Mouse (Mus musculus): ENCODE measurements around the gene Apoc1. TPM values are rescaled to one million over a fixed set of nuclear protein-coding genes. Genes with fewer than 3 reads are reported as not detected.

Gene Apoc1
- polyA plus RNA-seq, 1 experiment from 2014 or later = 8.8 TPM

DNA sequence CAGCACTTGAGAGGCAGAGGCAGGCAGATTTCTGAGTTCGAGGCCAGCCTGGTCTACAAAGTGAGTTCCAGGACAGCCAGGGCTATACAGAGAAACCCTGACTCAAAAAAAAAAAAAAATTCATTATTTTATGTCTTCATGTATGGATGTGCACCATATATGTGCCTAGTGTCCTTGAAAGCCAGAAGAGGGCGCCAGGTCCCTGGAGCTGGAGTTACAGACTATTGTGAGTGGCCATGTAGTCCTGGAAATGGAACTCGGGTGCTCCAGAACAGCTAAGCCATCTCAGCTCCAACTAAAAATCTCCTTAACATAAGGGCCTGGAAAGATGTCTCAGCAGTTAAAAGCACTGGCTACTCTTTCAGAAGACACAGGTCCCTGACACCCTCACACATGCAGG, 25.7 kb downstream of the Apoc1 start:
- H3K4me2 ChIP-seq = no peak overlapping the region
- no peaks in the 10 kb centered on the region for H3K27me3 ChIP-seq (replicated peaks)
- 57% methylated on average over 3 of the region's 3 CpGs for WGBS
- ATAC-seq (ENCODE audit: extremely low read depth, insufficient number of reproducible peaks, low FRiP score, low TSS enrichment) = no peak
- H3K27ac ChIP-seq (replicated peaks) = no peak overlapping the region
- H3K9me3 ChIP-seq = no peaks in the 10 kb centered on the region
- H3K9ac ChIP-seq = no peak overlapping the region
- H3K36me3 ChIP-seq = peaks cover 10% of the 10 kb centered on the region
- no peak overlapping the region for H3K4me3 ChIP-seq
- peaks cover 40% of the 10 kb centered on the region for H3K4me1 ChIP-seq

DNA sequence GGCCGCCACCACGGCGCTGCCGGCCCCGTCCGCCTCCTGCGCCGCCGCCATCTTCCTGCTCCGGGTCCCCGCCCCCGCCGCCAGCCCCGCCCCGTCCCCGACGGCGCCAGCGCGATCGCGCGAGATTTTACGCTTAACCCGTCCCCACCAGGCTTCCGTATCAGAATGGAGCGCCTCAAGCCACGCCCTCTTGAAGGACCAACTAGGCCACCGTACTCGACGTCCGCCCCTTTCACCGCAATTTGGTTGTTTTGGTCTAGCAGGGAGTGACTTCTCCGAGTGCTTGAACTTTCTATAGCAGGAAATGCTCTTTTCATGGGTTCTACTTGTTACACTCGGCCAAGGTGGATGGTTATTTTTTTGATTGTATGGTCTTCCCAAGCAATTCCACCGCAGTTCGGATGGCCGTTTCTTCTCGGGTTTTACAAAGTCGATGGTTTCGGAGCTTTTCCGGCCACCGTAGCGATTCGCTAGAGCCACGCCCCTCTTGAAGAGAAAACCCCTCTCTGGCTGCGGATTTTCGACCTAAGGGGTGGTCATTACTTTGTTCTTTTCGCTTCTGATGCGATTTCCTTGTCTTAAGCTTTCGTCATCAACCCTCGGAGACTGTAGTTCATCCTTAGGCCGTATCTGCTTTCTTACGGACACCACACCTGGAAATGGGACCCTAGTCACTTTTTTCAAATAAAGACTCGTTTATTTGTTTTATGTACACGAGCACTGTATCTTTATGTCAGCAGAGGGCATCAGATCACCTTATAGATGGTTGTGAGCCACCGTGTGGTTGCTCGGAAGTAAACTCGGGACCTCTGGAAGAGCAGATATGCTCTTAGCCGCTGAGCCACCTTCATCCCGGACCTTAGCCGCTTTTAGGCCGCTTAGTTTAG, 27.3 kb downstream of the Apoc1 start, which contains the start of gene Clptm1:
Gene Clptm1 (minus strand): TSS at position 79 of the 887 bp plus-strand sequence.
- H3K9ac ChIP-seq = peak within 1 kb of the TSS; percentile 99
- H3K27me3 ChIP-seq (replicated peaks) = no peaks in the 10 kb centered on the region
- H3K27ac ChIP-seq (replicated peaks) = peak within 1 kb of the TSS; percentile 94
- peak; percentile 84 for ATAC-seq (ENCODE audit: extremely low read depth, insufficient number of reproducible peaks, low FRiP score, low TSS enrichment)
- H3K9me3 ChIP-seq = no peaks in the 10 kb centered on the region
- H3K36me3 ChIP-seq = peaks cover 22% of the 10 kb centered on the region
- peak within 1 kb of the TSS; percentile 100 for H3K4me3 ChIP-seq
- WGBS = under 1% methylated on average over 62 of the region's 63 CpGs
- H3K4me1 ChIP-seq = peaks cover 40% of the 10 kb centered on the region
- H3K4me2 ChIP-seq = peak within 1 kb of the TSS; percentile 85

DNA sequence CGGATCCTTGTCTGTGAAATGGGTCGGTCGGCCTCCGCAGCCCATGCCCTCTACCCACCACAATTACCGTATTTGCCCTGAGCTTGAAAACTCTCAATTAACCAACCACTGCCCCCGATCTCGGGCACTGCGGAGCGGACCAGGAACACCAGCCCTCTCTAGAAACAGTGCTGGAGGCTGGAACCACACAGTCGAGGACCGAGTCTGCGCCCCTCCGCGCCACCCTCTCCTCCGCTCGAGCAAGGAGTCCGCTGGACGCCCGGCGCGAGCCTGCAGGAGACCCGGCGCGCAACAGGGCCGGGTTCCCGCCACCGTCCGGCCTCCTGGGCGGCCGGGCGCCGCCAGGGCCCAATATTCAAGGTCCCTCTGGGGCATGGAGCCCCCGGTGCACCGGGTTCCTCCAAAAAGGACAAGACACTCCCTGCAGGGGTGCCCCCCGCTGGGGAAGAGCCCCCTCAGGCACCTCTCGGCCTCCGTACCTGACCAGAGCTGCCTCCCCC, 28.0 kb downstream of the Apoc1 start:
- under 1% methylated on average over 37 of the region's 37 CpGs for WGBS
- Histone ChIP-seq H3K4me2 (peak overlapping the region; percentile 85), H3K9ac (peak overlapping the region; percentile 99), H3K27ac (replicated peaks) (peak overlapping the region; percentile 94), H3K9me3 (no peaks in the 10 kb centered on the region), H3K36me3 (peaks cover 28% of the 10 kb centered on the region), H3K4me3 (peak overlapping the region; percentile 100), H3K27me3 (replicated peaks) (no peaks in the 10 kb centered on the region), H3K4me1 (peaks cover 39% of the 10 kb centered on the region)
- peak; percentile 47 for ATAC-seq (ENCODE audit: extremely low read depth, insufficient number of reproducible peaks, low FRiP score, low TSS enrichment)

DNA sequence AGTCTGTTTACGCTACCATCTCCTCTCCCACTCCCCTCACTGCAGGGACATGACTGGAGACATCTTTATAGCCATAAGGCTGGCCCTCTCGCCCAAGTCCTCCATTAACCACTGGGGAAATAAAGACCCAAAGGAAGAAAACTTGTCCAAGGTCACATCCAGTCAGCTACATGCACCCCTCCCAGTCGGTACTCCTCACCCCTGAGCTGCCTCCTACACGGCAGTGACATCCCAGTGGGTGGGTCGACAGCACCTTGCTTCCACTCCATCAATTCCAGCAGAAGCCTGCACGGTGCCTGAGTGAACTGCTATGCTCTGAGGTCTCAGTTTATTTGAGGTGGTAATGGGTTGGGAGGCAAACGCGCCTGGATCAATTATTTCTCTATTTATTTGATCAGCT, 28.5 kb downstream of the Apoc1 start:
- no peaks in the 10 kb centered on the region for H3K27me3 ChIP-seq (replicated peaks)
- peak overlapping the region; percentile 85 for H3K4me2 ChIP-seq
- H3K4me3 ChIP-seq = peak overlapping the region; percentile 100
- H3K9ac ChIP-seq = peak overlapping the region; percentile 99
- no peaks in the 10 kb centered on the region for H3K9me3 ChIP-seq
- no peak for ATAC-seq (ENCODE audit: extremely low read depth, insufficient number of reproducible peaks, low FRiP score, low TSS enrichment)
- no peak overlapping the region for H3K27ac ChIP-seq (replicated peaks)
- peaks cover 34% of the 10 kb centered on the region for H3K36me3 ChIP-seq
- 12% methylated on average over 8 of the region's 8 CpGs for WGBS
- peaks cover 33% of the 10 kb centered on the region for H3K4me1 ChIP-seq

DNA sequence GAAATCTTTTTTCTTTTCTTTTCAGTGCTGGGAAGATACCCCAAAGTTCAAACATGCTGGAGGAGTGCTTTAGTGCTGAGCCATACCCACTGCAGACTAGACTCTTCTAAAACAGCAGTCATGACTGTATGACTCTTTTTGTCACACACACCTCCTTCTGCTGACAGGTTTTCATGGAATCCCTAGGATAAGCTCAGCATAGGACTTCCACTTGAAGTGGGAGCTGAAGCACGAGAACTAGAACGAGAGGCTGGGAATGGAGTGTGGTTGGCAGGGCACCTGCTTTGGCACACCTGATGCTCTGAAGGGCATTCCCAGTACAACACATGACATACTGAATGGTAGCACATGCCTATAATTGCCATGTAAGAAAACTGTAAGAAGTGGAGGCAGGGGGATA, 39.8 kb downstream of the Apoc1 start:
- Histone ChIP-seq H3K36me3 (peaks cover 84% of the 10 kb centered on the region), H3K4me1 (peaks cover 22% of the 10 kb centered on the region), H3K27me3 (replicated peaks) (no peaks in the 10 kb centered on the region), H3K27ac (replicated peaks) (0 out of 2 replicates have a peak overlapping the region, but pooled peaks have one; percentile 43), H3K9ac (no peak overlapping the region), H3K4me2 (no peak overlapping the region), H3K9me3 (no peaks in the 10 kb centered on the region), H3K4me3 (no peak overlapping the region)
- no peak for ATAC-seq (ENCODE audit: extremely low read depth, insufficient number of reproducible peaks, low FRiP score, low TSS enrichment)
- 45% methylated on average over 2 of the region's 2 CpGs for WGBS

DNA sequence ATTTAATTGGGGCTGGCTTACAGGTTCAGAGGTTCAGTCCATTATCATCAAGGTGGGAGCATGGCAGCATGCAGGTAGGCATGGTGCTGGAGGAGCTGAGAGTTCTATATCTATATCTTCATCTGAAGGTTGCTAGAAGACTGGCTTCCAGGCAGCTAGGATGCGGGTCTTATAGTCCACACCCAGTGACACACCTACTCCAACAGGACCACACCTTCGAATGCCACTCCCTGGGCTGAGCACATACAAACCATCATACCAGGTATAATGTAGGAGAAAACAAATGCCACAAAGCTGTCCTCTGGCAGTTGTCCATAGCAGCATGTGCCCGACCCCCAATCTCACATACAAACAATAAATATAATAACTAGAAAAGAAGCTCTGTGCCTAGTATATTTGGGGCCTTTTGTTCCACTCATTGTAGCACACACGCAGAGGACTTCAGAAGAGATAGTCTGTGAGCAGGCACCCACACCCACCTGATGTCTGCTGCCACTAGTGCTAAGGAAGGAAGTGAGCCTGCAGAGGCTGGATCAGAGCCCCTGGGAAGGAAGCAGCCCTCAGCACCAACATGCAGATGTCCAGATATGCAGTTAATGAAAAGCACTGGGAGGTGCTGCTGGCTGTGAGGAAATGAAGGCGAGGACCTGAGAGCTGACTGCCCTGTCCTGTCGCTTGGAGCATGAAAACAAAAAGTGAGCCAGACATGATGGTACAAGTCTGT, 41.2 kb downstream of the Apoc1 start:
- peak overlapping the region; percentile 48 for H3K27ac ChIP-seq (replicated peaks)
- WGBS = 73% methylated on average over 6 of the region's 6 CpGs
- ATAC-seq (ENCODE audit: extremely low read depth, insufficient number of reproducible peaks, low FRiP score, low TSS enrichment) = no peak
- H3K36me3 ChIP-seq = peaks cover 96% of the 10 kb centered on the region
- no peak overlapping the region for H3K4me3 ChIP-seq
- H3K4me2 ChIP-seq = no peak overlapping the region
- H3K9ac ChIP-seq = no peak overlapping the region
- no peaks in the 10 kb centered on the region for H3K9me3 ChIP-seq
- H3K4me1 ChIP-seq = peaks cover 14% of the 10 kb centered on the region
- no peaks in the 10 kb centered on the region for H3K27me3 ChIP-seq (replicated peaks)

DNA sequence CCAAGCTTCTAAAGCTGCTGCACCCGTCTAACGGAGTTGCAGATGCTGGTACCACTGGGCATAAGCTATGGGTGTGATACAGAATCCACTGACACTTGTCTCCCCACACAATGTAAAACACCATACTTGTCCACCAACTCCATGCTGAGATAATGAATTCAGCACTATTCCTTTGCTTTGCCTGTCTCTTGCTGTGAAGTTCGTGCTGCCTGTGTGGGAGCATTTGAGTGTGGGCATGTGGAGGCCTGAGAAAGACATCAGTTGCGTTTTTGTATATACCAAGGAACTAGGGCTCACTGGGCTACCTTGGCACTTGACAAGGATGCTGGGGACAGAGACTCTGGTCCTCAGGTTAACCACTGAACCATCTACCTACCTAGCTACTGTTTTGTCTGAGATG, 51.2 kb downstream of the Apoc1 start:
- H3K27me3 ChIP-seq (replicated peaks) = no peaks in the 10 kb centered on the region
- no peak for ATAC-seq (ENCODE audit: extremely low read depth, insufficient number of reproducible peaks, low FRiP score, low TSS enrichment)
- H3K9me3 ChIP-seq = no peaks in the 10 kb centered on the region
- H3K4me1 ChIP-seq = peaks cover 6% of the 10 kb centered on the region
- peaks cover 100% of the 10 kb centered on the region for H3K36me3 ChIP-seq
- H3K27ac ChIP-seq (replicated peaks) = no peak overlapping the region
- no peak overlapping the region for H3K9ac ChIP-seq
- no peak overlapping the region for H3K4me3 ChIP-seq
- H3K4me2 ChIP-seq = no peak overlapping the region
- WGBS = 95% methylated on average over 4 of the region's 4 CpGs

Other genes starting within 250 kb of the Apoc1 start
- gene Mark4, start 233.8 kb downstream of the Apoc1 start, polyA plus RNA-seq (2015; fragmentation: Nextera tagmentation; extraction: Ambion mirVana) = 6.5 and 7.5 TPM in 2 replicates
- 1.1 and 1.2 TPM in 2 replicates for gene Exoc3l2, start 229.3 kb downstream of the Apoc1 start, polyA plus RNA-seq (2015; fragmentation: Nextera tagmentation; extraction: Ambion mirVana)
- gene Bloc1s3, start 184.3 kb downstream of the Apoc1 start, polyA plus RNA-seq (2015; fragmentation: Nextera tagmentation; extraction: Ambion mirVana) = 1.5 TPM in 2 replicates
- 71.4 and 77.4 TPM in 2 replicates for gene Trappc6a, start 184.3 kb downstream of the Apoc1 start, polyA plus RNA-seq (2015; fragmentation: Nextera tagmentation; extraction: Ambion mirVana)
- 0.06 TPM in 1 of 2 replicates, not detected in the other for gene Nkpd1, start 174.8 kb downstream of the Apoc1 start, polyA plus RNA-seq (2015; fragmentation: Nextera tagmentation; extraction: Ambion mirVana)
- 15.0 and 17.2 TPM in 2 replicates for gene Ppp1r37, start 129.6 kb downstream of the Apoc1 start, polyA plus RNA-seq (2015; fragmentation: Nextera tagmentation; extraction: Ambion mirVana)
- 0.12 and 0.32 TPM in 2 replicates for gene Zfp296, start 115.4 kb downstream of the Apoc1 start, polyA plus RNA-seq (2015; fragmentation: Nextera tagmentation; extraction: Ambion mirVana)
- gene Gemin7, start 115.1 kb downstream of the Apoc1 start, polyA plus RNA-seq (2015; fragmentation: Nextera tagmentation; extraction: Ambion mirVana) = 114 and 134 TPM in 2 replicates
- 30.8 and 31.8 TPM in 2 replicates for gene Clasrp, start 88.2 kb downstream of the Apoc1 start, polyA plus RNA-seq (2015; fragmentation: Nextera tagmentation; extraction: Ambion mirVana)
- 5.6 and 6.2 TPM in 2 replicates for gene Relb, start 63.2 kb downstream of the Apoc1 start, polyA plus RNA-seq (2015; fragmentation: Nextera tagmentation; extraction: Ambion mirVana)
- gene Clptm1, start 27.6 kb downstream of the Apoc1 start, polyA plus RNA-seq (2015; fragmentation: Nextera tagmentation; extraction: Ambion mirVana) = 74.5 and 74.6 TPM in 2 replicates
- 3.6 and 22.3 TPM in 2 replicates for gene Apoc2, start 14.7 kb downstream of the Apoc1 start, polyA plus RNA-seq (2015; fragmentation: Nextera tagmentation; extraction: Ambion mirVana)
- gene Gm44805, start 11.2 kb downstream of the Apoc1 start, polyA plus RNA-seq (2015; fragmentation: Nextera tagmentation; extraction: Ambion mirVana) = 2.9 TPM in 1 of 2 replicates, not detected in the other
- gene Apoc4, start 11.2 kb downstream of the Apoc1 start, polyA plus RNA-seq (2015; fragmentation: Nextera tagmentation; extraction: Ambion mirVana) = 0.84 and 3.7 TPM in 2 replicates
- gene Apoe, start 6.5 kb upstream of the Apoc1 start, polyA plus RNA-seq (2015; fragmentation: Nextera tagmentation; extraction: Ambion mirVana) = 480 and 561 TPM in 2 replicates
- gene Tomm40, start 22.8 kb upstream of the Apoc1 start, polyA plus RNA-seq (2015; fragmentation: Nextera tagmentation; extraction: Ambion mirVana) = 128 and 146 TPM in 2 replicates
- 89.3 and 89.4 TPM in 2 replicates for gene Nectin2, start 57.8 kb upstream of the Apoc1 start, polyA plus RNA-seq (2015; fragmentation: Nextera tagmentation; extraction: Ambion mirVana)
- gene Bcam, start 78.4 kb upstream of the Apoc1 start, polyA plus RNA-seq (2015; fragmentation: Nextera tagmentation; extraction: Ambion mirVana) = 223 and 250 TPM in 2 replicates
- gene Cblc, start 104.1 kb upstream of the Apoc1 start, polyA plus RNA-seq (2015; fragmentation: Nextera tagmentation; extraction: Ambion mirVana) = 0.59 and 0.68 TPM in 2 replicates
- gene Bcl3, start 130.1 kb upstream of the Apoc1 start, polyA plus RNA-seq (2015; fragmentation: Nextera tagmentation; extraction: Ambion mirVana) = 1.5 and 1.9 TPM in 2 replicates
- gene Gm19345, start 159.3 kb upstream of the Apoc1 start, polyA plus RNA-seq (2015; fragmentation: Nextera tagmentation; extraction: Ambion mirVana) = not detected in 2 replicates
- 0.13 TPM in 1 of 2 replicates, not detected in the other for gene Ceacam16, start 168.6 kb upstream of the Apoc1 start, polyA plus RNA-seq (2015; fragmentation: Nextera tagmentation; extraction: Ambion mirVana)
- gene Ceacam19, start 195.3 kb upstream of the Apoc1 start, polyA plus RNA-seq (2015; fragmentation: Nextera tagmentation; extraction: Ambion mirVana) = not detected in 2 replicates
- 15.7 TPM in 2 replicates for gene Pvr, start 228.5 kb upstream of the Apoc1 start, polyA plus RNA-seq (2015; fragmentation: Nextera tagmentation; extraction: Ambion mirVana)

Data from heart, embryonic 13.5 days (tissue).